Mouse (Mus musculus) CH12.LX (cell line): ENCODE measurements around the gene Adap1. TPM values are rescaled to one million over a fixed set of nuclear protein-coding genes. Genes with fewer than 3 reads are reported as not detected.

Experiments used
- DNase-seq: peaks from one replicate; pipeline ENCODE4 v3.0.0-alpha.2; 2013; ENCODE audit errors: extremely low read depth
- H3K27ac ChIP-seq: 2 replicates; pipeline ENCODE4 v1.5.1; 2012; ENCODE audit warnings: low read depth, mild to moderate bottlenecking, control low read depth, moderate library complexity; ENCODE audit not compliant: insufficient read depth
- H3K27me3 ChIP-seq: replicated peaks from 2 replicates; pipeline ENCODE3; 2012; ENCODE audit warnings: inconsistent platforms
- H3K36me3 ChIP-seq, 2 experiments: replicated peaks in 1 of 2; 2 replicates each; pipeline versions ENCODE3 to v1.6.1; 2012; ENCODE audit warnings: inconsistent platforms in 1 of 2, low read length in 1 of 2, mild to moderate bottlenecking in 1 of 2, mixed read lengths in 1 of 2, moderate library complexity in 1 of 2; ENCODE audit not compliant: control insufficient read depth in 1 of 2, insufficient read depth in 1 of 2
- H3K4me1 ChIP-seq, 2 experiments: 2 replicates each; pipeline ENCODE4 v1.6.1; 2012; ENCODE audit warnings: inconsistent platforms in 1 of 2, moderate library complexity in 1 of 2; ENCODE audit not compliant: insufficient read depth in 2 of 2, control insufficient read depth in 1 of 2
- H3K4me2 ChIP-seq: 2 replicates; pipeline ENCODE4 v1.6.1; 2012; ENCODE audit warnings: low read depth, mild to moderate bottlenecking, control low read depth; ENCODE audit not compliant: poor library complexity, insufficient read depth, severe bottlenecking
- H3K4me3 ChIP-seq, 3 experiments: fragments of 150-350 bp in 1 of 3; sonication (generic) in 1 of 3; replicated peaks in 1 of 3; 2 replicates each; pipeline versions ENCODE3 to v1.5.1; 2011 to 2012; ENCODE audit warnings: low read depth in 2 of 3, low read length in 2 of 3, mild to moderate bottlenecking in 2 of 3, moderate library complexity in 2 of 3, control low read depth in 1 of 3, improper control_type of control experiment in 1 of 3, inconsistent platforms in 1 of 3, mixed read lengths in 1 of 3; ENCODE audit not compliant: poor library complexity in 1 of 3
- H3K79me2 ChIP-seq: replicated peaks from 2 replicates; pipeline ENCODE4 v1.6.1; 2012; ENCODE audit warnings: mild to moderate bottlenecking, moderate library complexity; ENCODE audit not compliant: control insufficient read depth, poor library complexity, insufficient read depth, severe bottlenecking; ENCODE audit errors: extremely low read depth
- H3K9ac ChIP-seq: 2 replicates; pipeline ENCODE4 v1.6.1; 2012; ENCODE audit warnings: low read depth, mild to moderate bottlenecking, control low read depth, moderate library complexity; ENCODE audit not compliant: insufficient read depth
- H3K9me3 ChIP-seq: replicated peaks from 2 replicates; pipeline ENCODE3; 2012; ENCODE audit warnings: low read length, inconsistent platforms, mixed read lengths
- BHLHE40 ChIP-seq: IDR thresholded peaks from 2 replicates; pipeline ENCODE4 v1.6.1; 2011; ENCODE audit warnings: mild to moderate bottlenecking, low read depth, low read length, improper control_type of control experiment
- CHD1 ChIP-seq: IDR thresholded peaks from 2 replicates; pipeline ENCODE4 v1.6.1; 2012; ENCODE audit warnings: low read depth, low read length, improper control_type of control experiment, inconsistent platforms
- CHD2 ChIP-seq: IDR thresholded peaks from 2 replicates; pipeline ENCODE4 v1.6.1; 2011; ENCODE audit warnings: low read length, improper control_type of control experiment
- CTCF ChIP-seq, 2 experiments: IDR thresholded peaks in 1 of 2; conservative IDR thresholded peaks in 1 of 2; 2 replicates each; pipeline ENCODE4 v1.5.1; 2011 to 2012; ENCODE audit warnings: low read depth in 2 of 2, low read length in 2 of 2, improper control_type of control experiment in 1 of 2, inconsistent platforms in 1 of 2, mild to moderate bottlenecking in 1 of 2, moderate library complexity in 1 of 2
- E2F4 ChIP-seq: IDR thresholded peaks from 2 replicates; pipeline ENCODE4 v1.6.1; 2011; ENCODE audit warnings: low read depth, low read length, improper control_type of control experiment; ENCODE audit not compliant: insufficient replicate concordance
- ELF1 ChIP-seq: IDR thresholded peaks from 2 replicates; pipeline ENCODE4 v1.6.1; 2014; ENCODE audit warnings: low read depth, mild to moderate bottlenecking, inconsistent platforms, low read length, improper control_type of control experiment
- EP300 ChIP-seq: IDR thresholded peaks from 2 replicates; pipeline ENCODE4 v1.6.1; 2011; ENCODE audit warnings: low read length, improper control_type of control experiment
- ETS1 ChIP-seq: conservative IDR thresholded peaks from 2 replicates; pipeline ENCODE4 v1.6.1; 2012; ENCODE audit warnings: low read depth, mild to moderate bottlenecking, inconsistent platforms, low read length, improper control_type of control experiment, moderate library complexity
- HCFC1 ChIP-seq: IDR thresholded peaks from 2 replicates; pipeline ENCODE4 v1.6.1; 2012; ENCODE audit warnings: low read depth, mild to moderate bottlenecking, inconsistent platforms, low read length, improper control_type of control experiment
- JUN ChIP-seq: IDR thresholded peaks from 2 replicates; pipeline ENCODE4 v1.6.1; 2011; ENCODE audit warnings: low read depth, mild to moderate bottlenecking, low read length, improper control_type of control experiment, moderate library complexity; ENCODE audit not compliant: insufficient read depth
- JUND ChIP-seq: conservative IDR thresholded peaks from 2 replicates; pipeline ENCODE4 v1.6.1; 2011; ENCODE audit warnings: low read depth, low read length, improper control_type of control experiment
- KAT2A ChIP-seq: IDR thresholded peaks from 2 replicates; pipeline ENCODE4 v1.6.1; 2012; ENCODE audit warnings: low read length, improper control_type of control experiment, inconsistent platforms; ENCODE audit not compliant: insufficient replicate concordance
- MAFK ChIP-seq: IDR thresholded peaks from 2 replicates; pipeline ENCODE4 v1.6.1; 2011; ENCODE audit warnings: low read length, improper control_type of control experiment; ENCODE audit not compliant: insufficient replicate concordance
- MEF2A ChIP-seq: IDR thresholded peaks from 2 replicates; pipeline ENCODE4 v1.6.1; 2014; ENCODE audit warnings: low read depth, mild to moderate bottlenecking, inconsistent platforms, low read length, improper control_type of control experiment, borderline replicate concordance
- MYC ChIP-seq: IDR thresholded peaks from 2 replicates; pipeline ENCODE4 v1.6.1; 2011; ENCODE audit warnings: low read depth, mild to moderate bottlenecking, improper control_type of control experiment, low read length
- NELFE ChIP-seq: IDR thresholded peaks from 2 replicates; pipeline ENCODE4 v1.6.1; 2011; ENCODE audit warnings: low read depth, low read length, improper control_type of control experiment
- NRF1 ChIP-seq: IDR thresholded peaks from 2 replicates; pipeline ENCODE4 v1.6.1; 2014; ENCODE audit warnings: low read depth, mild to moderate bottlenecking, inconsistent platforms, low read length, improper control_type of control experiment, moderate library complexity
- PAX5 ChIP-seq: IDR thresholded peaks from 2 replicates; pipeline ENCODE4 v1.6.1; 2012; ENCODE audit warnings: low read length, inconsistent platforms, mixed read lengths
- POLR2A ChIP-seq: IDR thresholded peaks from 2 replicates; pipeline ENCODE4 v1.6.1; 2011; ENCODE audit warnings: low read depth, mild to moderate bottlenecking, improper control_type of control experiment, low read length
- POLR2AphosphoS2 ChIP-seq: IDR thresholded peaks from 2 replicates; pipeline ENCODE4 v1.6.1; 2011; ENCODE audit warnings: low read depth, low read length, improper control_type of control experiment
- RAD21 ChIP-seq: IDR thresholded peaks from 2 replicates; pipeline ENCODE4 v1.6.1; 2011; ENCODE audit warnings: low read depth, mild to moderate bottlenecking, low read length, improper control_type of control experiment, moderate library complexity
- SIN3A ChIP-seq: IDR thresholded peaks from 2 replicates; pipeline ENCODE4 v1.6.1; 2012; ENCODE audit warnings: low read length, improper control_type of control experiment, inconsistent platforms
- SMC3 ChIP-seq: IDR thresholded peaks from 2 replicates; pipeline ENCODE4 v1.6.1; 2011; ENCODE audit warnings: low read depth, low read length, improper control_type of control experiment
- TBP ChIP-seq: conservative IDR thresholded peaks from 2 replicates; pipeline ENCODE4 v1.6.1; 2011; ENCODE audit warnings: low read depth, low read length, improper control_type of control experiment
- TCF12 ChIP-seq: IDR thresholded peaks from 2 replicates; pipeline ENCODE4 v1.6.1; 2014; ENCODE audit warnings: low read depth, mild to moderate bottlenecking, inconsistent platforms, low read length, improper control_type of control experiment
- UBTF ChIP-seq: IDR thresholded peaks from 2 replicates; pipeline ENCODE4 v1.6.1; 2012; ENCODE audit warnings: low read depth, mild to moderate bottlenecking, inconsistent platforms, low read length, improper control_type of control experiment, moderate library complexity
- USF2 ChIP-seq: conservative IDR thresholded peaks from 2 replicates; pipeline ENCODE4 v1.6.1; 2011; ENCODE audit warnings: low read depth, low read length, improper control_type of control experiment
- ZC3H11A ChIP-seq: IDR thresholded peaks from 2 replicates; pipeline ENCODE4 v1.6.1; 2012; ENCODE audit warnings: low read depth, mild to moderate bottlenecking, inconsistent platforms, low read length, improper control_type of control experiment
- ZKSCAN1 ChIP-seq: IDR thresholded peaks from 2 replicates; pipeline ENCODE4 v1.6.1; 2012; ENCODE audit warnings: low read depth, inconsistent platforms, low read length, improper control_type of control experiment, borderline replicate concordance
- ZMIZ1 ChIP-seq: IDR thresholded peaks from 2 replicates; pipeline ENCODE4 v1.6.1; 2012; ENCODE audit warnings: low read depth, mild to moderate bottlenecking, inconsistent platforms, low read length, improper control_type of control experiment
- ZNF384 ChIP-seq: IDR thresholded peaks from 2 replicates; pipeline ENCODE4 v1.6.1; 2012; ENCODE audit warnings: low read depth, low read length, improper control_type of control experiment, inconsistent platforms
- dilution Hi-C: fragments of 300-500 bp; cut with MboI; formaldehyde crosslinking; loops from 2 replicates; pipeline ENCODE4 v1.14.3; 2020; ENCODE audit warnings: low sequenced_read_pairs; ENCODE audit not compliant: extremely low pct_unique_long_range_greater_than_20kb, extremely low pct_ligation_motif_present
- in situ Hi-C: fragments of 300-500 bp; cut with MboI; formaldehyde crosslinking; loops from 3 replicates; pipeline ENCODE4 v1.14.3; 2019; ENCODE audit warnings: low sequenced_read_pairs, low pct_ligation_motif_present, low pct_unique_long_range_greater_than_20kb, mixed read lengths
- polyA plus RNA-seq: library from polyadenylated mRNA; unstranded; fragments of >175 nt; gene quantifications from 2 replicates; pipeline ENCODE4 v1.2.1, GENCODE M21; 2012; ENCODE audit warnings: low read depth; ENCODE audit not compliant: insufficient read length
- total RNA-seq, 2 experiments: library from RNA; depleted of rRNA; stranded (reverse); fragments of 300-350 nt in 1 of 2; fragments of >200 nt in 1 of 2; gene quantifications; 2 replicates each; pipeline ENCODE4 v1.2.3; 2012 to 2014

The Adap1 gene
- total and polyA plus RNA-seq, 3 experiments = 53.9 to 73.2 (median 70.7) TPM

GRCm38 (mm10) chr5:139252910-139253245 is 72.5 kb downstream of the Adap1 start:
- H3K27ac ChIP-seq = peak overlapping the region; percentile 60
- H3K9me3 ChIP-seq = no peaks in the 10 kb centered on the region
- H3K4me3 ChIP-seq = peak overlapping the region; percentile 78 to 90 (median 81)
- H3K79me2 ChIP-seq = peaks cover 52% of the 10 kb centered on the region
- peaks cover 9 to 54% of the 10 kb centered on the region in 2 experiments for H3K4me1 ChIP-seq
- no peaks in the 10 kb centered on the region for H3K27me3 ChIP-seq
- TF ChIP-seq HCFC1 (0 out of 2 replicates have a peak, but pooled peaks have one; percentile 14), UBTF (peak; percentile 24; the same call in 1 of the 2 replicates), BHLHE40 (no peak)
- in situ Hi-C loops (no loop called here), dilution Hi-C loops (no loop called here)
- peak overlapping the region; percentile 88 for H3K4me2 ChIP-seq
- H3K36me3 ChIP-seq = peaks cover 14 to 58% of the 10 kb centered on the region in 2 experiments
- no peak for DNase-seq
- H3K9ac ChIP-seq = peak overlapping the region; percentile 84

DNA sequence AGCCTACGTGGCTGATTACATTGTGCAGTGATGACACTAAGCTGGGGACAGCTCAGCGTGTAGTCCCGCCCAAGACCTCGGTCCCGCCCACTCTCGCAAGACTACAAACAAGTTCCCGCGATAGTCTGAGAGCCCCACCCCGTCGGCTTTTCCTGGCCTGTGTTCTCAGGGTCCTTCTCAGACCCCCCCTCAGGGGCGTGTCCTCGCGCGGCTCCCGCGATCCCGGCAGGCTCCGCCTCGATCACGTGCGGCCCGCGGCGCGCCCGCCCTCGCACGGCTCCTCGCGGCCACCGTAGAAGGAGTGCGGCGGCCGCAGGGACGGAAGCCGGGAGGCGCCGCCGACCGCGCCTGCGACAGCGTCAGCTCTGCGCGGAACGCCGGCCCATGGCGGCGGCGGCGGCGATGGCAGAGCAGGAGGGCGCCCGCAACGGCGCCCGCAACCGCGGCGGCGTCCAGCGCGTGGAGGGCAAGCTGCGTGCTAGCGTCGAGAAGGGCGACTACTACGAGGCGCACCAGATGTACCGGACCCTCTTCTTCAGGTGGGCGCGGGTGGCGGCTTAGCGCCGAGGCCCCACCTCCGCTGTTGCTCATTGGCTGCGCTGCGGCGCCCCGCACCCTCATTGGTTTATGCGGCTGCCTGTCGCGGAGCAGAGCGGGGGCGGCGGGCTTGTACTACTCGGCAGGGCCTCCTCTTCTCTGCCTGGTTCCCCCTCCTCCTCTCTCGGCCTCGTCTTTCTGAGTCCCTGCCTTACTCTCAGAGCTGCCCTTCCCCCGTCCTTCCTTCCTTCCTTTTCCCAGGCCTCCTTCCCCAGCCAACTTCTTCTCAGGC is 73.1 kb downstream of the Adap1 start, which contains the start of gene Get4:
Get4 (plus strand) TSS at position 244 of the 829 bp plus-strand sequence.
- peaks cover 9 to 54% of the 10 kb centered on the region in 2 experiments for H3K4me1 ChIP-seq
- peak within 1 kb of the TSS; percentile 84 for H3K9ac ChIP-seq
- H3K4me2 ChIP-seq = peak within 1 kb of the TSS; percentile 88
- H3K27me3 ChIP-seq = no peaks in the 10 kb centered on the region
- H3K79me2 ChIP-seq = peaks cover 46% of the 10 kb centered on the region
- H3K36me3 ChIP-seq = peaks cover 18 to 61% of the 10 kb centered on the region in 2 experiments
- no peaks in the 10 kb centered on the region for H3K9me3 ChIP-seq
- in situ Hi-C loops = no loop called here
- peak; percentile 99 for DNase-seq
- H3K4me3 ChIP-seq = peak within 1 kb of the TSS; percentile 78 to 90 (median 81)
- H3K27ac ChIP-seq = peak within 1 kb of the TSS; percentile 60
- dilution Hi-C loops = no loop called here
- TF ChIP-seq NELFE = peak; percentile 98
- no peak for TF ChIP-seq ZC3H11A
- peak; percentile 77 for TF ChIP-seq TCF12
- TF ChIP-seq POLR2A = peak; percentile 96
- no peak for TF ChIP-seq JUN
- peak; percentile 83 for TF ChIP-seq TBP
- TF ChIP-seq BHLHE40 = peak; percentile 100
- TF ChIP-seq EP300 = no peak
- TF ChIP-seq ZKSCAN1 = no peak
- no peak for TF ChIP-seq PAX5
- peak; percentile 64 for TF ChIP-seq NRF1
- TF ChIP-seq ZNF384 = no peak
- TF ChIP-seq JUND = no peak
- peak; percentile 46; the same call in 1 of the 2 replicates for TF ChIP-seq MYC
- peak; percentile 85 for TF ChIP-seq ELF1
- TF ChIP-seq CTCF (conservative IDR thresholded peaks at IDR 0.05 in 1 of 2, IDR thresholded peaks at IDR 0.05 in 1 of 2; ENCODE audit: low read depth in 2 of 2, low read length in 2 of 2) = no peak
- TF ChIP-seq SMC3 = no peak
- no peak for TF ChIP-seq MAFK
- TF ChIP-seq CHD2 = peak; percentile 99
- peak; percentile 70; the same call in 1 of the 2 replicates for TF ChIP-seq E2F4
- TF ChIP-seq MEF2A = peak; percentile 55; the same call in 1 of the 2 replicates
- peak; percentile 85; the same call in 1 of the 2 replicates for TF ChIP-seq KAT2A
- no peak for TF ChIP-seq POLR2AphosphoS2
- TF ChIP-seq UBTF = peak; percentile 54; the same call in 1 of the 2 replicates
- TF ChIP-seq CHD1 = no peak
- TF ChIP-seq RAD21 = no peak
- peak; percentile 76 for TF ChIP-seq HCFC1
- peak; percentile 78 for TF ChIP-seq USF2
- TF ChIP-seq SIN3A = peak; percentile 67
- peak; percentile 88 for TF ChIP-seq ZMIZ1
- TF ChIP-seq ETS1 = no peak
